Mouse (Mus musculus) liver, postnatal 0 days (tissue): ENCODE results near the gene Hjurp. TPM values are rescaled to one million over a fixed set of nuclear protein-coding genes. Genes with fewer than 3 reads are reported as not detected.
A peak's percentile ranks its signal among the peaks of the same experiment; 100 is the strongest.

Source experiments
- ATAC-seq: fragments of 200-750 bp; cut with Nextera tagmentation; 2 replicates; pipeline ENCODE4 v1.8.0; 2017; ENCODE audit warnings: mild to moderate bottlenecking, moderate library complexity
- DNase-seq: peaks from one replicate; pipeline ENCODE4 v3.0.0-alpha.2; 2016
- H3K27ac ChIP-seq: fragments of 300-500 bp; sonication (generic); 2 replicates; pipeline ENCODE4 v1.5.1; 2014; ENCODE audit warnings: antibody characterized with exemption, moderate library complexity, mild to moderate bottlenecking, low read depth
- H3K27me3 ChIP-seq: fragments of 300-500 bp; sonication (generic); 2 replicates; pipeline ENCODE4 v1.6.1; 2014; ENCODE audit warnings: low read length, control low read depth, mixed read lengths; ENCODE audit not compliant: insufficient read depth
- H3K36me3 ChIP-seq: fragments of 300-500 bp; sonication (generic); replicated peaks from 2 replicates; pipeline ENCODE4 v1.6.1; 2014; ENCODE audit warnings: mild to moderate bottlenecking, control low read depth, low read length, moderate library complexity, mixed read lengths; ENCODE audit not compliant: insufficient read depth
- H3K4me1 ChIP-seq: fragments of 300-500 bp; sonication (generic); 2 replicates; pipeline ENCODE4 v1.6.1; 2014; ENCODE audit warnings: antibody characterized with exemption, mild to moderate bottlenecking, control low read depth; ENCODE audit not compliant: insufficient read depth
- H3K4me2 ChIP-seq: fragments of 300-500 bp; sonication (generic); 2 replicates; pipeline ENCODE4 v1.6.1; 2014; ENCODE audit warnings: low read depth, mild to moderate bottlenecking, low read length, moderate library complexity, mixed read lengths
- H3K4me3 ChIP-seq: fragments of 300-500 bp; sonication (generic); 2 replicates; pipeline ENCODE4 v1.5.1; 2014; ENCODE audit warnings: low read depth, low read length
- H3K9ac ChIP-seq: fragments of 300-500 bp; sonication (generic); replicated peaks from 2 replicates; pipeline ENCODE4 v1.6.1; 2014; ENCODE audit warnings: mild to moderate bottlenecking, moderate library complexity
- H3K9me3 ChIP-seq: fragments of 300-500 bp; sonication (generic); 2 replicates; pipeline ENCODE4 v1.6.1; 2016; ENCODE audit warnings: mild to moderate bottlenecking, control low read depth, low read length, mixed read lengths
- CTCF ChIP-seq: sonication (generic); IDR thresholded peaks from 2 replicates; pipeline ENCODE4 v1.5.1; 2016; ENCODE audit warnings: antibody characterized with exemption, low read depth
- EP300 ChIP-seq: IDR thresholded peaks from 2 replicates; pipeline ENCODE4 v1.6.1; 2016; ENCODE audit warnings: antibody characterized with exemption, low read depth, mild to moderate bottlenecking
- WGBS: fragments of 180-500 bp; shearing (Covaris S2); extraction: QIAGEN DNeasy Blood & Tissue Kit; methylation state at CpG from one replicate; pipeline ENCODE4 v1.1.7; 2014; ENCODE audit not compliant: insufficient replicate concordance; 5-methylcytosine and 5-hydroxymethylcytosine counted together
- polyA plus RNA-seq: library from polyadenylated mRNA; unstranded; fragments of >200 nt; fragmentation: Nextera tagmentation; extraction: Ambion mirVana; gene quantifications from 2 replicates; pipeline ENCODE4 v1.2.1, GENCODE M21; 2015

Hjurp gene
- polyA plus RNA-seq, 1 experiment from 2014 or later: 37.0 TPM

GRCm38 (mm10) chr1:88215466-88216380, 61.7 kb downstream of the Hjurp start:
- Histone ChIP-seq H3K9ac (no peak overlapping the region), H3K9me3 (peaks cover 46% of the 10 kb centered on the region), H3K27me3 (no peaks in the 10 kb centered on the region), H3K36me3 (no peaks in the 10 kb centered on the region), H3K27ac (no peak overlapping the region), H3K4me2 (no peak overlapping the region), H3K4me3 (no peak overlapping the region), H3K4me1 (no peaks in the 10 kb centered on the region)
- TF ChIP-seq EP300 (no peak), CTCF (no peak)
- DNase-seq: no peak
- no peak for ATAC-seq
- WGBS: 58% methylated on average over 10 of the region's 10 CpGs

DNA sequence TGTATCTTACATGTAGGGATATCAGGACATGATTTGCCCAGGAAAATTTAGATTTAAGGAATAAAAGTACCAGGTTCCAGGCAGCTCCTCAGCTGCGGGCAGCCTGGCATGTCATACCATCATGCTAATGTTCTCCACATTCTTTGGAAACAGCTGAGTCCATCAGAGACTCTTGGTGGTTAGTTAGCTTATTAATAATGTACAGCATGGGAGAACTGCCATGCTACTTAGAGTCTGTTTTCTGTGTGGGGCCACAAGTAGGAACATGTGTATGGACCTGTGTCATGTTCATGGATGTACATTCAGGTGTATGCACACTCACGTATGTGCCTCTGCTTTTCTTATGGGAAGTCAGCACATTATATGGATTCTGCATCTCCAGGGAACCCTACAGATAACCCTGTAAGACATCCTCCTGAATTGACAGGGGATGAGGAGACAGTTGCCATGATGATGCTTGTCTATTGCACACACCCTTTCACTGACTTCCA, 62.9 kb downstream of the Hjurp start:
- Histone ChIP-seq H3K4me2 (peak overlapping the region; percentile 2), H3K9me3 (peaks cover 46% of the 10 kb centered on the region)

GRCm38 (mm10) chr1:88213766-88214461, 63.5 kb downstream of the Hjurp start:
- H3K4me3 ChIP-seq: 0 out of 2 replicates have a peak overlapping the region, but pooled peaks have one; percentile 0
- H3K9ac ChIP-seq: 0 out of 2 replicates have a peak overlapping the region, but pooled peaks have one; percentile 1
- no peaks in the 10 kb centered on the region for H3K27me3 ChIP-seq
- ATAC-seq (peak; percentile 74), DNase-seq (peak; percentile 56)
- WGBS: 68% methylated on average over 2 of the region's 2 CpGs
- TF ChIP-seq CTCF: no peak
- no peak for TF ChIP-seq EP300
- H3K27ac ChIP-seq: peak overlapping the region; percentile 4
- peak overlapping the region; percentile 2 for H3K4me2 ChIP-seq
- H3K36me3 ChIP-seq: no peaks in the 10 kb centered on the region
- peaks cover 46% of the 10 kb centered on the region for H3K9me3 ChIP-seq
- no peaks in the 10 kb centered on the region for H3K4me1 ChIP-seq

More for the DNA sequence above, 62.9 kb downstream of the Hjurp start:
- DNase-seq (no peak), ATAC-seq (no peak)
- 72% methylated on average over 2 of the region's 2 CpGs for WGBS
- Histone ChIP-seq H3K9ac (0 out of 2 replicates have a peak overlapping the region, but pooled peaks have one; percentile 1), H3K4me1 (no peaks in the 10 kb centered on the region), H3K4me3 (0 out of 2 replicates have a peak overlapping the region, but pooled peaks have one; percentile 0), H3K36me3 (no peaks in the 10 kb centered on the region), H3K27me3 (no peaks in the 10 kb centered on the region), H3K27ac (peak overlapping the region; percentile 4; the same call in 1 of the 2 replicates)
- TF ChIP-seq CTCF (no peak), EP300 (no peak)

DNA sequence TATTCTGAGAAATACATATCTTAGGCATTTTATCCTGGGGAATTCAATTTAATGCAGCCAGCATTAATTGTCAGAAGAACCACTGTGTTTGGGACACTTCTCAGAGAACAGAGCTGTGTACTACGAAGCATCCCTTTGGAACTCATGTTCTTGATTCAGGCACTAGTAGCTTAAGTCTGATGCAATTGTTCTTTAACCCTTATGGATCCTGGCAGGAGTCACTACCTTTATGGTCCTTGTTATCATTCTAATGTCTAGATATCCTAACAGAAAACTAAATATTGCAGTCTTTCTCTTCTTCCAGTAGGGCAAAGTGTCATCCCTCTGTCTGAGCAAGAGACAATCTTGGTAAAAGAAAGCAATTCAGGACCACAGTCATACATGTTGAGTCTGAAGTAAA, 64.4 kb downstream of the Hjurp start:
- DNase-seq (no peak), ATAC-seq (peak; percentile 17)
- Histone ChIP-seq H3K4me3 (peak overlapping the region; percentile 1; the same call in 1 of the 2 replicates), H3K36me3 (no peaks in the 10 kb centered on the region), H3K4me1 (no peaks in the 10 kb centered on the region), H3K9ac (no peak overlapping the region), H3K9me3 (peaks cover 46% of the 10 kb centered on the region), H3K27ac (peak overlapping the region; percentile 31; the same call in 1 of the 2 replicates), H3K4me2 (peak overlapping the region; percentile 1; the same call in 1 of the 2 replicates), H3K27me3 (no peaks in the 10 kb centered on the region)
- no peak for TF ChIP-seq CTCF
- TF ChIP-seq EP300: no peak
- WGBS: 64% methylated on average over 1 of the region's 1 CpGs

Other genes with a start within 250 kb of the Hjurp start
- 0.21 and 0.45 TPM in 2 replicates for gene Ugt1a10, start 222.2 kb downstream of the Hjurp start, polyA plus RNA-seq
- gene Ugt1a9, start 206.8 kb downstream of the Hjurp start, polyA plus RNA-seq: 0.54 and 0.56 TPM in 2 replicates
- gene Ugt1a8, start 189.8 kb downstream of the Hjurp start, polyA plus RNA-seq: not detected in 2 replicates
- gene Ugt1a7c, start 182.6 kb downstream of the Hjurp start, polyA plus RNA-seq: 2.3 and 2.9 TPM in 2 replicates
- gene Ugt1a6b, start 174.4 kb downstream of the Hjurp start, polyA plus RNA-seq: 28.8 and 29.4 TPM in 2 replicates
- 27.7 and 28.5 TPM in 2 replicates for gene Ugt1a6a, start 142.8 kb downstream of the Hjurp start, polyA plus RNA-seq
- gene Ugt1a5, start 111.6 kb downstream of the Hjurp start, polyA plus RNA-seq: 0.08 and 0.19 TPM in 2 replicates
- gene Ugt1a2, start 77.0 kb downstream of the Hjurp start, polyA plus RNA-seq: not detected in 2 replicates
- 7.1 and 7.8 TPM in 2 replicates for gene Dnajb3, start 71.9 kb downstream of the Hjurp start, polyA plus RNA-seq
- 412 and 437 TPM in 2 replicates for gene Ugt1a1, start 65.7 kb downstream of the Hjurp start, polyA plus RNA-seq
- 0.61 and 0.66 TPM in 2 replicates for gene Mroh2a, start 50.6 kb downstream of the Hjurp start, polyA plus RNA-seq
- not detected in 2 replicates for gene Trpm8, start within 50 bp of the Hjurp start, polyA plus RNA-seq
- gene Spp2, start 129.3 kb upstream of the Hjurp start, polyA plus RNA-seq: 738 and 756 TPM in 2 replicates
- 0.08 and 0.11 TPM in 2 replicates for gene Glrp1, start 232.4 kb upstream of the Hjurp start, polyA plus RNA-seq